Mouse (Mus musculus) gastrocnemius, postnatal 14 days (tissue): ENCODE results near the gene Spag8. TPM values are rescaled to one million over a fixed set of nuclear protein-coding genes. Genes with fewer than 3 reads are reported as not detected.

ENCODE experiments used
- DNase-seq: peaks from one replicate; pipeline ENCODE4 v3.0.0; 2021; ENCODE audit warnings: mixed read lengths
- intact Hi-C: fragments of 180-260 bp; cut with DNase I; formaldehyde crosslinking; loops from one replicate; pipeline ENCODE4 v1.15.1; 2025; ENCODE audit warnings: low total_unique reads
- microRNA-seq, 2 experiments: library from miRNA; unstranded; fragments of <30 nt; microRNA quantifications; one replicate each; pipeline ENCODE4 v1.2.0; 2021
- total RNA-seq, 2 experiments: library from RNA; stranded (reverse); gene quantifications; 2 replicates each; pipeline ENCODE4 v1.2.3; 2021

Gene Spag8
- total RNA-seq, 2 experiments from 2014 or later: not detected

DNA sequence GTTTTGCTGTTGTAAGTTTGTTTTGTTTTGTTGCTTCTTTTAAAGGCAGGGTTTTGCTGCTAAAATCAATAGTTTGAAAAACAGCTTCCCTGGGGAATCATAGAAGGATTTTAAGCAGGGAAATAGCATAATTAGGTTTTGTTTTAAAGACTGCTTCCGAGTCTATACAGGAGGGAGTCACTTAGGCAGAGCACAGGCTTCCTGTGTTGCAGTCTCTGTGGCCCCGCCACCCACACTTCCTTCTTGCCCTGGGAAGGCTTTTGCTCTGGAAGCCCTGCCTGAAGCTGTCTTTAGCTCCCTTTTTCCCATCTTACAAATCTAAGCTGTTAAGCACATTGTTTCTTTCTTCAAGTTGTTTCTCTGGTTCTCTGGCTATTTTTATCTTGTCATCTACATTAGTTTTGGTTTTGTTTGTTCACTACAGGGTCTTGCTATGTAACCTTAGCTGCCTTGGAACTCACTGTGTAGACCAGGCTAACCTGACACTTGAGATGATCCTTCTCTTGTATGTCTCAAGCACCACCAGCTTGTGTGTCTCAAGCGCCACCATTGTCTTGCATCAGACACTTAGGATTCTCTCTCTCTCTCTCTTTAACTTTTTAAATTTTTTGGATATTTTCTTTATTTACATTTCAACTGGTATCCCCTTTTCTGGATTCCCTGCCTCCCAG, 40.2 kb downstream of the Spag8 start:
- DNase-seq: no peak
- intact Hi-C loops: no loop called here

DNA sequence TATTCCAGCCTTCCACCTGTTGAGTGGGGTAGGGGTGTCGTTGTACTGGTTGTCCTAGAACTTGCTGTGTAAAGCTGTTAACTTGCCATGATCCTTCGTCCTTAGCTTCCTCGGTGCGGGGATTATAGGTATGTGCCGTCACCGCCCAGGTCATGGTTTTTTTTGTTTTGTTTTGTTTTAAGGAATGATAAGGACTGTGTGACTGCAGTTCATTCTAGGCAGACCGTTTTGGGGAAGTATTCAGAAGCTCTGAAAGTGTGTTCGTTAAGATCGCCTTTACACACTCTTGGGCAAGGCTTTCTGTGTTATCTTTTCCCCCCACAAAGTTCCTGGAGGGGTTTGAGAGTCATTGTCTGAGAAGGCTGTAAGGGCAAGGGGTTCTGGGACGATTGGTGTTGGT, 40.9 kb downstream of the Spag8 start:
- intact Hi-C loops: no loop called here
- DNase-seq: no peak

DNA sequence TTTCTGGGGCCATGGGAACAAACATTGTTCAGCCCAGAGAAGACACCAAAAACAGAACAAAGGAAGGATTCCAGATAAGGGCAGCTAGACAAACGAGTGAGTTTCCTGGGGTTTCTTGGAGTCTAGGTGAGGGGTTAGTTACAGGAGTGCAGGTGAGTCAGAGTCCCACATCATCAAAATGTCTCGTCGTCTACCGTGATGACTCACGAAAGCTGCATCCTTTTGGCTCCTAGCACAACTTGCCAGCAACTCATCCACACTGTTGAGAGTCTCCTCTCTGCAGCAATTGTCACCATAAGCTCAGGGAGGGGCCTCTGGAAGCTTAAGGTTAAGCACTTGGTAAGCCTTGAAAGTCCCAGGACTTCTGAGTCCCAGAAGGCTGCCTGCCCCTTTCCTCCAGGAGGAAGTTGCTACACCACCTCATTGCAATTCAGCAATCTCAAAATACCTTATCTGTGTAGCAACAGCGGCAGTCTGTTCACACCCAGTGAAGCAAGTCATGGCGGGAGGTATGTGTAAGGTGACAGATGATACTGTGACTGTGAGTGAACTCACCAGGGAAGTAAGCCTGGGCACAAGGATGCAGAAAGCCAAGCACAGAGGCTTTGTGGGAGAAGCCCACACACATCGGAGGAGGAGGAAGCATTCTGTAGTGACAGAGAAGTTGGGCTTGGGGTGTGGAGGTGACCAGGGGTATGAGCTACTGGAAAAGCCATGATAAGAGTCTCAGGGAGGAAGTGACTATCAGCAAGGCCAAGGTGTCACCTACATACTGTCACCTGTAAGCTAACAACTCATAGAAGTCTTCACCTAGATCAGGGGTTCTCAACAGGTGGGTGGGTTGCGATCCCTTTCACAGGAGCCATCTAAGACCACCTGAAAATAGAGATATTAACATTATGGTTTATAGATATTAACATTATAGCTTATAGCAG, 48.4 kb downstream of the Spag8 start:
- intact Hi-C loops: no loop called here
- no peak for DNase-seq

DNA sequence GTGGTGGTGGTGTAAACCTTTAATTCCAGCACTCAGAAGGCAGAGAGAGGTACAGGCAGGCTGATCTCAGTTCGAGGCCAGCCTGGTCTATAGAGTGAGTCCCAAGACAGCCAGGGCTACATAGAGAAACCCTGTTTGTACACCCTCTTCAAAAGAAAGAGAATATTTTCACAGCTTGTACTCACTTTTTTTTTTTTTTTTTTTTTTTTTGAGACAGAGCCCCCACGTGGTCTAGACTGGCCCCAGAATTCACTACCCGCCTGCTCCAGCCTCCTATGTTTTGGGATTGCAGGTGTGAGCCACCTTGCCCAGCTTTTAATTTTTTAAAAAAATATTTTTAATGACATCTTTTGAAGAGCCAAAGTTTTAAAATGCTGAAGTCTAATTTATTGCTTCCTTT, 49.3 kb downstream of the Spag8 start:
- no peak for DNase-seq
- intact Hi-C loops: no loop called here

Small RNA genes lying within 50 kb of the gene (microRNA-seq; reads per million reads assigned to microRNA genes)
- 0 to 0.32 reads per million in 2 experiments for gene Gm25262

Other genes starting within 250 kb of the Spag8 start
- gene Fam166b, start 224.5 kb downstream of the Spag8 start, total RNA-seq: not detected
- gene Tesk1, start 211.7 kb downstream of the Spag8 start, total RNA-seq: 10 to 100 TPM; 25.2 to 28.0 TPM
- not detected for gene Cd72, start 199.0 kb downstream of the Spag8 start, total RNA-seq
- gene Sit1, start 169.9 kb downstream of the Spag8 start, total RNA-seq: not detected
- 10 to 100 TPM; 25.7 to 25.9 TPM for gene Ccdc107, start 160.7 kb downstream of the Spag8 start, total RNA-seq
- gene Arhgef39, start 153.9 kb downstream of the Spag8 start, total RNA-seq: 1 to 10 TPM; 1.3 to 1.6 TPM
- 1 to 10 TPM; 2.1 to 2.9 TPM for gene Car9, start 146.6 kb downstream of the Spag8 start, total RNA-seq
- gene Tpm2, start 129.8 kb downstream of the Spag8 start, total RNA-seq: 1,000 to 10,000 TPM; 8,430 to 9,008 TPM
- 10 to 100 TPM; 38.7 to 45.6 TPM for gene Creb3, start 91.3 kb downstream of the Spag8 start, total RNA-seq
- 10 to 100 TPM; 67.6 to 77.4 TPM for gene Tln1, start 90.9 kb downstream of the Spag8 start, total RNA-seq
- 10 to 100 TPM; 21.9 to 22.3 TPM for gene Rgp1, start 74.9 kb downstream of the Spag8 start, total RNA-seq
- gene Gba2, start 74.7 kb downstream of the Spag8 start, total RNA-seq: 1 to 10 TPM; 5.1 to 6.2 TPM
- under 1 TPM in 1 of 2 experiments, not detected in 1; 0.29 TPM for gene Msmp, start 69.1 kb downstream of the Spag8 start, total RNA-seq
- gene Npr2, start 21.7 kb downstream of the Spag8 start, total RNA-seq: 10 to 100 TPM; 29.5 to 31.4 TPM
- 10 to 100 TPM; 48.5 to 53.8 TPM for gene Hint2, start 2.9 kb upstream of the Spag8 start, total RNA-seq
- 1 to 10 TPM; 8.2 to 9.7 TPM for gene Tmem8b, start 15.4 kb upstream of the Spag8 start, total RNA-seq
- under 1 TPM; 0.16 to 0.20 TPM for gene Fam221b, start 15.6 kb upstream of the Spag8 start, total RNA-seq
- not detected for gene Olfr70, start 47.2 kb upstream of the Spag8 start, total RNA-seq
- gene Olfr71, start 56.7 kb upstream of the Spag8 start, total RNA-seq: not detected
- gene Hrct1, start 73.6 kb upstream of the Spag8 start, total RNA-seq: 1 to 10 TPM; 1.9 to 2.7 TPM
- gene Spaar, start 76.4 kb upstream of the Spag8 start, total RNA-seq: 1 to 10 TPM; 1.1 to 2.2 TPM
- gene Olfr159, start 117.4 kb upstream of the Spag8 start, total RNA-seq: not detected
- not detected for gene Olfr156, start 170.3 kb upstream of the Spag8 start, total RNA-seq
- not detected for gene Olfr157, start 186.6 kb upstream of the Spag8 start, total RNA-seq
- gene Olfr155, start 198.0 kb upstream of the Spag8 start, total RNA-seq: not detected
- 10 to 100 TPM in 1 of 2 experiments, 1 to 10 TPM in 1; 8.6 to 11.1 TPM for gene Reck, start 221.9 kb upstream of the Spag8 start, total RNA-seq